Mouse (Mus musculus): ENCODE data around the gene Zfp280b. TPM values are rescaled to one million over a fixed set of nuclear protein-coding genes. Genes with fewer than 3 reads are reported as not detected.
"Not testable (repeated sequence)": the region's sequence is repeated elsewhere in the genome, so short reads cannot be mapped to it uniquely, and the experiment has no call there.

The Zfp280b gene
- polyA plus RNA-seq, 1 experiment from 2014 or later, result 28.8 TPM

DNA sequence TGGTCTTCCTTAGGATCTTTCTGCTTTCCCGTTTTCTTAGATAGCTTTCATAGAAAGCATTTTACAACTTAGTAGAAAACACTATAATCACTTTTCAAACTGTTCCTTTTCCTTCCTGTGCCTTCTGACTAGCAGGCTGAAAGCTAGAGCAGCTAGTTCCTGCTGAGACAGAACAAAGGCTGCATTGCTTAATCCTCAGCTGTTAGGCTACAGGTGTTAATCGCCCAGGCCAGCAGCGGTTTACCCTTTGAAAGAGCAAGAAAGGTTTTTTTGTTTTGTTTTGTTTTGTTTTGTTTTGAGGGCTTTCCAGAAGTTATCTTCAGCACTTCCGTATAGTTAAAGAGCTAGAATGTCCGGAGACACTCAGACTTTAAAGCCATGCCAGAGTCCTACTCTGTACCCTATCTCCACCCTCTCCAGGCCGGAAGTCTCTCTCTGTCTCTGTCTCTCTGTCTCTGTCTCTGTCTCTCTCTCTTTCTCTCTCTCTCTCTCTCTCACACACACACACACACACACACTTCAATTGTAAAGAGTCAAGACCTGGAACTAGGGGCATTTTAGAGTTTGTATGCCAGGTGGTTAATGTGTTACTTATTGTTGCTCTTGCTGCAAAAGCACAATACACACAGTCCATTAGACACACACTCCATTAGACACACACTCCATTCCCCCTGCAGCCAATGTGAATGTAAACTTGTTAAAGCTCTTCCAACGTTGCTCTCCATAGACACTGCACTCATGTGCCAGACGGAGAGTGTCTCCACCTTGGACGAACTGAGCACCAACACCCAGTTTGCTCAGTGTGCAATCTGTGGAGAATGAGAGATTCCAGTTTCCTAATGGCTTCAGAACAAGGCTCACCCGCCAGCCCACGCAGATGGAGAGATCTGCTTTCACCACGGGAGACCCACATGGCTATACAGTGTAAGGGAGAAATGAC lies 35.5 kb downstream of the Zfp280b start:
- no peaks in the 10 kb centered on the region for H3K9me3 ChIP-seq (ENCODE audit: control insufficient read depth, low read length)
- no peak overlapping the region for H3K4me3 ChIP-seq (ENCODE audit: low read depth, low read length)
- peak; percentile 9 for DNase-seq (ENCODE audit: low spot score)
- no peak for ATAC-seq (ENCODE audit: insufficient read depth, low FRiP score, low TSS enrichment)
- H3K4me2 ChIP-seq (ENCODE audit: low read depth), result no peak overlapping the region
- H3K27ac ChIP-seq (ENCODE audit: low read depth, low read length), result no peak overlapping the region
- no peaks in the 10 kb centered on the region for H3K36me3 ChIP-seq (ENCODE audit: control insufficient read depth, insufficient read depth, low read length)
- no peak overlapping the region for H3K9ac ChIP-seq (ENCODE audit: low read length)
- no peaks in the 10 kb centered on the region for H3K27me3 ChIP-seq (ENCODE audit: control insufficient read depth, insufficient read depth, low read length)
- WGBS, result 23% methylated on average over 12 of the region's 12 CpGs
- H3K4me1 ChIP-seq (ENCODE audit: control insufficient read depth, insufficient read depth, low read length), result no peaks in the 10 kb centered on the region

- not testable (repeated sequence) for H3K27ac ChIP-seq (ENCODE audit: low read depth, low read length); H3K9me3 ChIP-seq (ENCODE audit: control insufficient read depth, low read length); H3K4me1 ChIP-seq (ENCODE audit: control insufficient read depth, insufficient read depth, low read length); H3K36me3 ChIP-seq (ENCODE audit: control insufficient read depth, insufficient read depth, low read length); H3K27me3 ChIP-seq (ENCODE audit: control insufficient read depth, insufficient read depth, low read length); DNase-seq (ENCODE audit: low spot score); H3K4me2 ChIP-seq (ENCODE audit: low read depth); H3K9ac ChIP-seq (ENCODE audit: low read length); H3K4me3 ChIP-seq (ENCODE audit: low read depth, low read length); ATAC-seq (ENCODE audit: insufficient read depth, low FRiP score, low TSS enrichment)
- 95% methylated on average over 5 of the region's 5 CpGs for WGBS
Observed at GRCm38 (mm10) chr10:76072080-76072479, 39.6 kb downstream of the Zfp280b start.

DNA sequence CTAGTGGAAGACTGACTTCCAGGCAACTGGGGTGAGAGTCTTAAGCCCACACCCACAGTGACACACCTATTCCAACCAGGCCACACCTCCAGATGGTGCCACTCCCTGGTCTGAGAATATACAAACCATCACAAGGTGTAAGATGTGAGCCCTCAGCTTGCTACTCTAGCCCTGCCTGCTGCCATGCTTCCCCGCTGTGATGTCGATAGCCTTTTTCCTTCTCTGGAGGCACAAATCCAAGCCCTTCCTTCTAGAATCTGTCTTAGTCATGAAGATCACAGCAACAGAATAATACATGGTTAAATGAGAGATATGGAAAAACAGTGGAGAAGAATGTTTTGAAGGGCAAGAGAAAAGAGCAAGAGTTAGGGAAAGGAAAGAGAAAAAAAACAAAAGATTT lies 44.6 kb downstream of the Zfp280b start:
- DNase-seq (ENCODE audit: low spot score); H3K4me3 ChIP-seq (ENCODE audit: low read depth, low read length); H3K9ac ChIP-seq (ENCODE audit: low read length); H3K27me3 ChIP-seq (ENCODE audit: control insufficient read depth, insufficient read depth, low read length); H3K27ac ChIP-seq (ENCODE audit: low read depth, low read length); ATAC-seq (ENCODE audit: insufficient read depth, low FRiP score, low TSS enrichment); H3K4me2 ChIP-seq (ENCODE audit: low read depth); H3K9me3 ChIP-seq (ENCODE audit: control insufficient read depth, low read length); H3K36me3 ChIP-seq (ENCODE audit: control insufficient read depth, insufficient read depth, low read length); H3K4me1 ChIP-seq (ENCODE audit: control insufficient read depth, insufficient read depth, low read length): not testable (repeated sequence)
- 89% methylated on average over 2 of the region's 2 CpGs for WGBS

Small RNA genes lying within 50 kb of the gene (microRNA-seq; reads per million reads assigned to microRNA genes)
- not detected for gene Mir6409

Other genes with a start within 250 kb of the Zfp280b start
- 2.5 and 2.9 TPM in 2 replicates for gene Gstt1, start 234.1 kb upstream of the Zfp280b start, polyA plus RNA-seq (2014; fragmentation: Nextera tagmentation; extraction: Ambion mirVana)
- gene Gstt4, start 210.1 kb upstream of the Zfp280b start, polyA plus RNA-seq (2014; fragmentation: Nextera tagmentation; extraction: Ambion mirVana), result not detected in 2 replicates
- gene Gstt2, start 195.2 kb upstream of the Zfp280b start, polyA plus RNA-seq (2014; fragmentation: Nextera tagmentation; extraction: Ambion mirVana), result 6.5 and 7.2 TPM in 2 replicates
- gene Mif, start 172.4 kb upstream of the Zfp280b start, polyA plus RNA-seq (2014; fragmentation: Nextera tagmentation; extraction: Ambion mirVana), result 2,352 and 2,361 TPM in 2 replicates
- gene Derl3, start 139.2 kb upstream of the Zfp280b start, polyA plus RNA-seq (2014; fragmentation: Nextera tagmentation; extraction: Ambion mirVana), result 2.8 and 2.9 TPM in 2 replicates
- 288 and 294 TPM in 2 replicates for gene Smarcb1, start 111.0 kb upstream of the Zfp280b start, polyA plus RNA-seq (2014; fragmentation: Nextera tagmentation; extraction: Ambion mirVana)
- 9.9 and 11.7 TPM in 2 replicates for gene Chchd10, start 99.5 kb upstream of the Zfp280b start, polyA plus RNA-seq (2014; fragmentation: Nextera tagmentation; extraction: Ambion mirVana)
- gene Mmp11, start 96.2 kb upstream of the Zfp280b start, polyA plus RNA-seq (2014; fragmentation: Nextera tagmentation; extraction: Ambion mirVana), result 41.2 and 46.1 TPM in 2 replicates
- gene Gm867, start 92.0 kb upstream of the Zfp280b start, polyA plus RNA-seq (2014; fragmentation: Nextera tagmentation; extraction: Ambion mirVana), result 0.97 and 1.9 TPM in 2 replicates
- 0.53 TPM in 1 of 2 replicates, not detected in the other for gene Vpreb3, start 89.6 kb upstream of the Zfp280b start, polyA plus RNA-seq (2014; fragmentation: Nextera tagmentation; extraction: Ambion mirVana)
- gene Gm5134, start 78.1 kb upstream of the Zfp280b start, polyA plus RNA-seq (2014; fragmentation: Nextera tagmentation; extraction: Ambion mirVana), result 0.19 TPM in 1 of 2 replicates, not detected in the other
- not detected in 2 replicates for gene Slc5a4b, start 78.3 kb downstream of the Zfp280b start, polyA plus RNA-seq (2014; fragmentation: Nextera tagmentation; extraction: Ambion mirVana)
- not detected in 2 replicates for gene Slc5a4a, start 114.8 kb downstream of the Zfp280b start, polyA plus RNA-seq (2014; fragmentation: Nextera tagmentation; extraction: Ambion mirVana)
- gene Prmt2, start 205.2 kb downstream of the Zfp280b start, polyA plus RNA-seq (2014; fragmentation: Nextera tagmentation; extraction: Ambion mirVana), result 106 and 116 TPM in 2 replicates
- gene S100b, start 221.2 kb downstream of the Zfp280b start, polyA plus RNA-seq (2014; fragmentation: Nextera tagmentation; extraction: Ambion mirVana), result 0.22 and 0.36 TPM in 2 replicates

Data from neural tube, embryonic 11.5 days (tissue).